Mouse (Mus musculus) stomach, embryonic 14.5 days (tissue): Measurements from ENCODE around the gene Galm. TPM values are rescaled to one million over a fixed set of nuclear protein-coding genes. Genes with fewer than 3 reads are reported as not detected.

Experiments
- ATAC-seq: fragments of 200-750 bp; cut with Nextera tagmentation; 2 replicates; pipeline ENCODE4 v1.8.0; 2017; ENCODE audit warnings: low read depth, moderate TSS enrichment; ENCODE audit not compliant: insufficient number of reproducible peaks, insufficient read depth, low FRiP score
- H3K27ac ChIP-seq: fragments of 300-500 bp; sonication (generic); 2 replicates; pipeline ENCODE4 v1.5.1; 2014; ENCODE audit warnings: mild to moderate bottlenecking, low read length, moderate library complexity, mixed read lengths
- H3K27me3 ChIP-seq: fragments of 300-500 bp; sonication (generic); 2 replicates; pipeline ENCODE4 v1.6.1; 2014; ENCODE audit warnings: low read length, control low read depth, mixed read lengths; ENCODE audit not compliant: control insufficient read depth, insufficient read depth
- H3K36me3 ChIP-seq: fragments of 300-500 bp; sonication (generic); 2 replicates; pipeline ENCODE4 v1.6.1; 2014; ENCODE audit warnings: mild to moderate bottlenecking, control low read depth, low read length, moderate library complexity, mixed read lengths; ENCODE audit not compliant: control insufficient read depth, insufficient read depth
- H3K4me1 ChIP-seq: fragments of 300-500 bp; sonication (generic); 2 replicates; pipeline ENCODE4 v1.6.1; 2014; ENCODE audit warnings: low read length, control low read depth, mixed read lengths; ENCODE audit not compliant: control insufficient read depth, insufficient read depth
- H3K4me2 ChIP-seq: fragments of 300-500 bp; sonication (generic); replicated peaks from 2 replicates; pipeline ENCODE4 v1.6.1; 2014; ENCODE audit warnings: low read depth, low read length, control low read depth
- H3K4me3 ChIP-seq: fragments of 300-500 bp; sonication (generic); 2 replicates; pipeline ENCODE4 v1.5.1; 2014; ENCODE audit warnings: low read depth, low read length, control low read depth
- H3K9ac ChIP-seq: fragments of 300-500 bp; sonication (generic); replicated peaks from 2 replicates; pipeline ENCODE4 v1.6.1; 2014; ENCODE audit warnings: low read depth, mild to moderate bottlenecking, control low read depth, low read length, moderate library complexity, mixed read lengths
- H3K9me3 ChIP-seq: fragments of 300-500 bp; sonication (generic); 2 replicates; pipeline ENCODE4 v1.6.1; 2016; ENCODE audit warnings: low read depth, low read length, control low read depth; ENCODE audit not compliant: control insufficient read depth
- WGBS: fragments of 180-500 bp; shearing (Covaris S2); extraction: QIAGEN DNeasy Blood & Tissue Kit; methylation state at CpG from one replicate; pipeline ENCODE4 v1.1.7; 2014; 5-methylcytosine and 5-hydroxymethylcytosine counted together
- polyA plus RNA-seq: library from polyadenylated mRNA; unstranded; fragments of >200 nt; fragmentation: Nextera tagmentation; extraction: Ambion mirVana; gene quantifications from 2 replicates; pipeline ENCODE4 v1.2.1, GENCODE M21; 2014

The Galm gene
- polyA plus RNA-seq, 1 experiment from 2014 or later, result 19.3 TPM

DNA sequence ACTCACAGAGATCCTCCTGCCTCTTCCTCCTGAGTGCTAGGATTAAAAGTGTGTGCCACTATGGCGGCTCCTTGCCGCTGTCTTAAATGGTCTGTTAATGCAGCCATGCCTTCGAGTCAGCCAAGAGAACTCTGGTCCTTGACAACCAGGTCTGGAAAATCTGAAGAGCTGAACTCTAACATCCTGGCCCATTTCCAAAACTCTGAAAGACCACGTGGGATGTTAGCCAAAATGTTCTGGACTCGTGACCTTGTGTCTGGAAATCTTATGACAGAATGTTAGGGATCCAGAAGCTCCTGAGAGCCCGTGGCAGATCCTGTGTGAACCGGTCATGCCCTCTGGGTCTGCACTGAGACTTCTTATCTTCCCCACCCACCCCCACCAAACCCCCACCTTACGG is 36.7 kb downstream of the Galm start:
- no peak for ATAC-seq
- Histone ChIP-seq H3K27me3 (no peaks in the 10 kb centered on the region), H3K9ac (no peak overlapping the region), H3K9me3 (no peaks in the 10 kb centered on the region), H3K4me2 (no peak overlapping the region), H3K4me3 (no peak overlapping the region), H3K36me3 (no peaks in the 10 kb centered on the region), H3K27ac (no peak overlapping the region), H3K4me1 (peaks cover 17% of the 10 kb centered on the region)
- 69% methylated on average over 8 of the region's 8 CpGs for WGBS

DNA sequence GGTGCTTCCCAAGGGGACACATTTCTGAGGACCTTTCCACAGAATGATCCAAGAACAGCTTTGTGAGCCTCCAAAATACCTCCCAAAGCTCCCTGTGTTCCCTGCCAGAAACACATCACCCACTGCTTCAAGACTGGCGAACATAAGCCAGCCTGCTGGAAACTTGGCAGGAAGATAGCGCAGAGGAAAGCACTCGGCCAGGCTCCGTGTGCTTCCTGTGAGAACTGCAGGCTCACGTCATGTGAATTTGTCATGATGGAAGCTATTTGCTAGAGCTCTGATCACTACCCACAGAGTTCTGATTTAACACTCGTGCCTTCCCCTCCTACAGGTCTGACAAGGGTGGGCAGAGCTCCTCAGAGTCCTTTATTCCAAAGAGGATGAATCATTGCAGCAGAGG is 38.5 kb downstream of the Galm start:
- WGBS, result 50% methylated on average over 6 of the region's 6 CpGs
- H3K4me3 ChIP-seq, result no peak overlapping the region
- no peak overlapping the region for H3K9ac ChIP-seq
- peaks cover 17% of the 10 kb centered on the region for H3K4me1 ChIP-seq
- no peaks in the 10 kb centered on the region for H3K9me3 ChIP-seq
- no peak for ATAC-seq
- H3K36me3 ChIP-seq, result no peaks in the 10 kb centered on the region
- H3K27ac ChIP-seq, result no peak overlapping the region
- no peaks in the 10 kb centered on the region for H3K27me3 ChIP-seq
- H3K4me2 ChIP-seq, result no peak overlapping the region

DNA sequence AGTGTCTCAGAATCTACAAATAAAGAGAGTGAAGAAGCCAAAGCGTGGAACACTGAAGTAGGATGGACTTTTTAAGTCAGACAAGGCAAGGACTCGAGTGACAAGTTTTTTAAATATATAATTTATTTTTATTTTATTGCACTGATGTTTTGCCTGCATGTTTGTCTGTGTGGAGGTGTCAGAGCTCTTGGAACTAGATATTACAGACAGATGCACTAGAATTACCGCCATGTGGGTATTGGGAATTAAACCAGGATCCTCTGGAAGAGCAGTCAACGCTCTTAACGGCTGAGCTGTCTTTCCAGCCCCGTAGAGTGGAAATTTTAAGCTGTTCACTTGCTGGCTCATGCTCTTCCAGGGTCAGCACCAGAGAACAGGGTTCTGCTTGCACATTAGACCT is 39.1 kb downstream of the Galm start:
- no peak overlapping the region for H3K9ac ChIP-seq
- H3K9me3 ChIP-seq, result no peaks in the 10 kb centered on the region
- no peak overlapping the region for H3K27ac ChIP-seq
- H3K4me3 ChIP-seq, result no peak overlapping the region
- WGBS, result 88% methylated on average over 6 of the region's 6 CpGs
- H3K4me2 ChIP-seq, result no peak overlapping the region
- ATAC-seq, result no peak
- H3K4me1 ChIP-seq, result peaks cover 17% of the 10 kb centered on the region
- no peaks in the 10 kb centered on the region for H3K36me3 ChIP-seq
- no peaks in the 10 kb centered on the region for H3K27me3 ChIP-seq

DNA sequence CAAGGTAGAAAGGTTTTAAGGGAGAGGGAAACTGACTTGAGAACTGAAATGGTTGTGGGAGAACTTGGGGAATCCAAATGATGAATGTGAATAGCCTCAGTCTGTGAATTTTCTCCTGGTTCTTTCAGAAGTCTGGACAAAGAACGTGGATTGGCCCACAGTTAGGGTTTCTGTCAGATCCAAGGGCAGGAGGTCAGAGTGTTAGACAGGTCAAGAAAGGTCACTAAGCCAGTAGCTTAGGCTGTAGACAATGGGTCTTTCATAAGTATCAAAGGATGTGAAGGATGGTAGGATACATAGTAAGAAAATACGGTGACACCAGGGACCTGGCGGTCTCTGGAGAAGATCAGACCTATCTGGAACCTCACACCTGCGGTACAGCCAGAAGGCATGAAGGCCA is 40.2 kb downstream of the Galm start:
- Histone ChIP-seq H3K4me3 (no peak overlapping the region), H3K27me3 (no peaks in the 10 kb centered on the region), H3K27ac (no peak overlapping the region), H3K4me1 (peaks cover 17% of the 10 kb centered on the region), H3K9ac (no peak overlapping the region), H3K36me3 (no peaks in the 10 kb centered on the region), H3K4me2 (no peak overlapping the region), H3K9me3 (no peaks in the 10 kb centered on the region)
- no peak for ATAC-seq
- 67% methylated on average over 4 of the region's 4 CpGs for WGBS

DNA sequence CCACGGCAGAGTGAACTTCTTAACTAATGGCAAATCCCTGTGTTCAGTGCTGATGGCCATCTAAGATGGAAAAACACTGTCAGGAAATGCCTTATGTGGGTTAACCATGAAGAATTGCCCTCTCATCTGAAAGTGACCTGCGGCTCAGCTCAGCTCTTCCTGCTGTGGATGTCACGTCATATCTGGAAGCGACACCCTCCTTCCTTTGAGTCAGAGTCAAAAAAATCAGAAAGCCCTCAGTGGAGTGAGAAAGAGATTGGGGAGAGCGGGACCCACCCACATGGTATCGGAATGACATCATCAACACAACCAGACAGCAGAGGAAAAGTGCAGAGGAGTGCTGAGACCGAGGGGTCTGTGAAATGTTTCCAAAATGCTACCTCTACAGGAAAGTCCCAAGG is 40.6 kb downstream of the Galm start:
- 43% methylated on average over 7 of the region's 7 CpGs for WGBS
- Histone ChIP-seq H3K27me3 (no peaks in the 10 kb centered on the region), H3K4me1 (peaks cover 17% of the 10 kb centered on the region), H3K9me3 (no peaks in the 10 kb centered on the region), H3K4me2 (peak overlapping the region; percentile 42; the same call in 1 of the 2 replicates), H3K36me3 (no peaks in the 10 kb centered on the region), H3K4me3 (no peak overlapping the region), H3K27ac (no peak overlapping the region), H3K9ac (no peak overlapping the region)
- ATAC-seq, result no peak

DNA sequence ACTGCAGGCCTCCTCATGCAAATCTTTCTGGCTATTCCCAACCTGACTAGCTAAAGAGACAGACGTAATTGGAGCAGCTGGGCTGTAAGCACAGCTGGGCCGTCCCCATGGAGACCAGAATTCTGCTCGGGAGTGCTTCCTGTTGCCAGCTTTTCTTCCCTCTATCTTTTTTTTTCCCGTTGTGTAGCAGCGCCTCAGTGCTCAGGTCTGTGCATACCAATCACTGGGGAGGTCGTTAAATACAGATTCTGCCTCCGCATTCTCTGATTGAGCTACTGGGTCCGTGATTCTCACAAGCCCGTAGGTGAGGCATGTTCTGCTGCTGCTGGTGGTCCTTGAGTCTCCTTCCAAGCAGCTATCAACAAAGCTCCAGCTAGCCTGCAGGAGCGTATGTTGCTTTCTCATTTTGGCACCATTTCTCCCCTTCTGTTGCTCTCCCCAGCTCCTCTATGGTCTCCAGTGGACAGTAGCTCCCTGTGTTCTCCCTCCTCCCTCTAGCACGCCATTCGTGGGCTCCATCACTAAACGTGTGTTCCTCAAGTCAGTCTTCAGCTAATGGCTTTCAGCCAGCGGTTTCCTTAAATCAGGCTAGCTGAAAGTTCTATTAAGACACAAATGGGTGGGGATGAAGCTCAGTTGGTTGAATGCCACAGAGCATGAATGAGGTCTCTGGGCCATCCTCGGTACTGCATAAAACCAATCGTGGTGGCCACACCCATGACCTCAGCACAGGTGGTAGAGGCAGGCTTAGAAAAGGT is 41.3 kb downstream of the Galm start:
- H3K27ac ChIP-seq, result peak overlapping the region; percentile 17
- no peaks in the 10 kb centered on the region for H3K36me3 ChIP-seq
- H3K9me3 ChIP-seq, result no peaks in the 10 kb centered on the region
- H3K27me3 ChIP-seq, result no peaks in the 10 kb centered on the region
- no peak overlapping the region for H3K9ac ChIP-seq
- ATAC-seq, result peak; percentile 71; the same call in 1 of the 2 replicates
- H3K4me1 ChIP-seq, result peaks cover 17% of the 10 kb centered on the region
- no peak overlapping the region for H3K4me3 ChIP-seq
- 19% methylated on average over 16 of the region's 16 CpGs for WGBS
- peak overlapping the region; percentile 42 for H3K4me2 ChIP-seq

DNA sequence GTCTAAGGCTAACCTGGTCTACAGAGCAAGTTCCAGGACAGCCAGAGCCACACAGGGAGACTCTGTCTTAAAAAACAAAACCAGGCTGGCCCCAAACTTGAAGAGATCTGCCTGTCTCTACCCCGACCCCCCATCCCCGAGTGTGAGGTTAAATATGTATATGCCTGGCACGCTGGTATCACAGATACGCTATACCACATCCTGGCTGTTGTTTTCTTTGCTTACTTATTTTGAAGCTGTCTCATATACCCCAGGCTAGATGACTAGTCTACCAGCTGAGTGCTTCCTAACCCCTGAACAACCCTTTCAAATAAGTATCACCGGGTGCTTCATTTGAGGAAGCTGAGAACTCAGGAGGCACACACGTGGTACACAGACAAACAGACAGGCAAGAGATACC is 42.5 kb downstream of the Galm start:
- no peaks in the 10 kb centered on the region for H3K9me3 ChIP-seq
- H3K27me3 ChIP-seq, result no peaks in the 10 kb centered on the region
- H3K27ac ChIP-seq, result no peak overlapping the region
- ATAC-seq, result no peak
- H3K9ac ChIP-seq, result no peak overlapping the region
- H3K4me1 ChIP-seq, result peaks cover 17% of the 10 kb centered on the region
- H3K4me2 ChIP-seq, result no peak overlapping the region
- WGBS, result 91% methylated on average over 6 of the region's 6 CpGs
- H3K36me3 ChIP-seq, result no peaks in the 10 kb centered on the region
- H3K4me3 ChIP-seq, result no peak overlapping the region

DNA sequence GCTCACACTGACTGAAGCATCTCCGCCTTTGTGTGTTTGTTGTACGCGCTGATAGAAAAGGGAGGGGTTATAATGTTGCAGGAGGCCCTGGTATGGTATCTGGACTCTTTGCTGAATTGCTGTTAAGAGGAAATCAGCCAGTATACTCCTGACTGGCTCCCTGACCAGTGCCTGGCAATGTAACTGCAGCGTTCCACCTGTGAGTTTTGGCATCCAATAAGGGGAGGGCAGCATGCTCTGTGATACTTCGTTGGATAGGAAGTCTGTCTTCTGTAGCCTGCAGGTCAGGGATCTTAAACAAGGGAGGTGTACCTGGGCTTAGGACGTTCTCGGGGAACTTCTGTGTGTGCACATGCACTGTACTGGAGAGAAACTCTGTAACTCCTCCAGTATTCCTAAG is 43.7 kb downstream of the Galm start:
- H3K4me1 ChIP-seq, result peaks cover 15% of the 10 kb centered on the region
- no peak for ATAC-seq
- WGBS, result 85% methylated on average over 7 of the region's 7 CpGs

DNA sequence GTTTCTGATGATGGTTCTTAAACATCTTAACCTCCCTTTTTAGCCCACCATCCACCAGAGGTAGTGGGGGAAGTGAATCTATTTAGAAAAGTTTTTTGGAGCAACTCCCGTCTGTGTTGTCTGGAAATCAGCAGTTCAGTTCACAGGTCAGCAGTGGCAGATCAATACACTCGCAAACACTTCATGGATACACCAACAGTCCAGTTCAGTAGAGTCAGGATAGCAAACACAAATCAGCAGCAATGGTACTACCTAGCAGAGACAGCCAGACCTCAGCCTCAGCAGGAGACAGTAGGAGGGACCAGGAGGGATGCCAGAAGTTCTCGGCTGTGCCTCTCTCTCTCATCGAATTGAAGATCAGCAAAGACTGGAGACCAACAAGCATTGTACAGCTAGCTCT is 44.7 kb downstream of the Galm start:
- Histone ChIP-seq H3K4me2 (no peak overlapping the region), H3K36me3 (no peaks in the 10 kb centered on the region), H3K27me3 (no peaks in the 10 kb centered on the region), H3K27ac (no peak overlapping the region), H3K9me3 (no peaks in the 10 kb centered on the region), H3K4me1 (peaks cover 14% of the 10 kb centered on the region), H3K9ac (no peak overlapping the region), H3K4me3 (no peak overlapping the region)
- no peak for ATAC-seq
- WGBS, result 83% methylated on average over 4 of the region's 4 CpGs

More for the DNA sequence above, 43.7 kb downstream of the Galm start:
- no peak overlapping the region for H3K4me2 ChIP-seq
- no peak overlapping the region for H3K9ac ChIP-seq
- no peaks in the 10 kb centered on the region for H3K36me3 ChIP-seq
- no peaks in the 10 kb centered on the region for H3K27me3 ChIP-seq
- H3K9me3 ChIP-seq, result no peaks in the 10 kb centered on the region
- H3K27ac ChIP-seq, result no peak overlapping the region
- no peak overlapping the region for H3K4me3 ChIP-seq
